Mouse (Mus musculus) megakaryocyte, embryonic 14.5 days (primary cell): ENCODE measurements around the gene D130052B06Rik. TPM values are rescaled to one million over a fixed set of nuclear protein-coding genes. Genes with fewer than 3 reads are reported as not detected.

ENCODE experiments used
- H3K27me3 ChIP-seq: replicated peaks from 2 replicates; pipeline ENCODE3; 2012; ENCODE audit warnings: inconsistent platforms
- H3K36me3 ChIP-seq: replicated peaks from 2 replicates; pipeline ENCODE3; 2012; ENCODE audit warnings: low read length, inconsistent platforms, mixed read lengths
- H3K4me1 ChIP-seq: 2 replicates; pipeline ENCODE4 v1.6.1; 2012; ENCODE audit warnings: inconsistent platforms
- H3K4me3 ChIP-seq: replicated peaks from 2 replicates; pipeline ENCODE3; 2012; ENCODE audit warnings: moderate library complexity, mild to moderate bottlenecking, inconsistent platforms
- H3K9me3 ChIP-seq: 2 replicates; pipeline ENCODE4 v1.6.1; 2012; ENCODE audit warnings: inconsistent platforms
- FLI1 ChIP-seq: IDR thresholded peaks from 2 replicates; pipeline ENCODE4 v1.6.1; 2012; ENCODE audit warnings: low read length, inconsistent platforms, mixed read lengths
- GATA1 ChIP-seq: IDR thresholded peaks from 3 replicates; pipeline ENCODE4 v1.6.1; 2012; ENCODE audit warnings: mixed read lengths, low read length, inconsistent platforms, borderline replicate concordance
- polyA plus RNA-seq: library from polyadenylated mRNA; stranded (reverse); fragments of >175 nt; gene quantifications from 2 replicates; pipeline ENCODE4 v1.2.3, GENCODE M21; 2012; ENCODE audit warnings: low replicate concordance; ENCODE audit not compliant: insufficient read depth

The D130052B06Rik gene
- polyA plus RNA-seq, 1 experiment, result not detected

GRCm38 (mm10) chr11:33655861-33656593 is 56.9 kb downstream of the D130052B06Rik start:
- TF ChIP-seq GATA1 (no peak), FLI1 (no peak)
- Histone ChIP-seq H3K36me3 (no peaks in the 10 kb centered on the region), H3K4me1 (peaks cover 11% of the 10 kb centered on the region), H3K9me3 (no peaks in the 10 kb centered on the region), H3K27me3 (peaks cover 5% of the 10 kb centered on the region), H3K4me3 (no peak overlapping the region)

DNA sequence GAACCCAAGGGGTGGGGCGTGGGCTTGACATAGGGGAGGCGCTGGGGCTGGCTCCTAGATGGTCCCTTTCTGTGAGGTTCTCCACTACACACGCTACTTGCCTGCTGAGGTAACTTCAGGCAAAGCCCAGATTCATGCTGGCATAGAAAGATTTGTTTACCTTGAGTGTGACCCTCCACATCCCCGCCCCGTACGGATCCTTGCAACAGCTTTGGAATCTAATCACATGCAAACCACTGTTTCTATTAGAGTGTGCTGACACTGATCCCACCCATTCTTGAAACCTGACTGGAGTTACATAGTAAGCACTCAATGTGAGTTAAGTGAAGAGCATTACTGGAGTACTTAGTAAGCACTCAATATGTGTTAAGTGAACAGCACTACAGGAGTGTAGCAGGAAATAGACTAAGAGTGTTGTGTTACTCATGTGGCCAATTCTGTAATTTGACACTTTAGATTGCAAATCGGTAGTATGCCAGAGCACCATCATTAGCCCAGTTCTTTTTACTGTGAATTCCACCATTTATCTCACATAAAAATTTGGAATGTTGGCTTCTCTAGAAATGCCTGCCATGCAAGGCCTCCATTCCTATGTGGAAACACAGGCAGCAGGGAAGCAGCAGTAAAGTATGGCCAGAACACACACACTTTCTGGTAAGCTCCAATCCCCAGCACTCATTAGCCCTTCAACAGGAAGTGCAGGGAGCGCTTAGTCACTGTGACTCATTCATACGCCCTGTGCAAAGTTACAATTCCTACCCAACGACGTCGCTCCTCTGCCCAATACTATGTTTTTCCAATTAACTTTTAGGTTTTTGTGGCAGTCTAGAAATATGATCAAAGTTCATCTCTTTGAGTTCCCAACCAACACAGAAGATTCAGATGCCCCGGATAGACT is 61.2 kb downstream of the D130052B06Rik start:
- H3K4me1 ChIP-seq, result peaks cover 11% of the 10 kb centered on the region

GRCm38 (mm10) chr11:33663599-33663998 is 64.5 kb downstream of the D130052B06Rik start:
- Histone ChIP-seq H3K27me3 (peaks cover 4% of the 10 kb centered on the region), H3K36me3 (no peaks in the 10 kb centered on the region), H3K9me3 (no peaks in the 10 kb centered on the region), H3K4me3 (no peak overlapping the region), H3K4me1 (peaks cover 11% of the 10 kb centered on the region)
- no peak for TF ChIP-seq GATA1
- TF ChIP-seq FLI1, result no peak

More for the DNA sequence above, 61.2 kb downstream of the D130052B06Rik start:
- H3K27me3 ChIP-seq, result peaks cover 5% of the 10 kb centered on the region
- no peak overlapping the region for H3K4me3 ChIP-seq
- H3K9me3 ChIP-seq, result no peaks in the 10 kb centered on the region
- H3K36me3 ChIP-seq, result no peaks in the 10 kb centered on the region
- TF ChIP-seq GATA1, result no peak
- no peak for TF ChIP-seq FLI1

GRCm38 (mm10) chr11:33668376-33668775 is 69.3 kb downstream of the D130052B06Rik start:
- Histone ChIP-seq H3K4me1 (0 out of 2 replicates have a peak, but pooled peaks cover 3% of the 10 kb centered on the region), H3K27me3 (no peaks in the 10 kb centered on the region), H3K36me3 (no peaks in the 10 kb centered on the region), H3K4me3 (no peak overlapping the region), H3K9me3 (no peaks in the 10 kb centered on the region)
- TF ChIP-seq FLI1, result no peak
- TF ChIP-seq GATA1, result no peak

- no peaks in the 10 kb centered on the region for H3K36me3 ChIP-seq
- TF ChIP-seq GATA1 (no peak), FLI1 (no peak)
- H3K27me3 ChIP-seq, result no peaks in the 10 kb centered on the region
- no peak overlapping the region for H3K4me3 ChIP-seq
- H3K9me3 ChIP-seq, result no peaks in the 10 kb centered on the region
- 0 out of 2 replicates have a peak, but pooled peaks cover 3% of the 10 kb centered on the region for H3K4me1 ChIP-seq
Measured at GRCm38 (mm10) chr11:33670105-33670965, 71.2 kb downstream of the D130052B06Rik start.

Other genes with a start within 250 kb of the D130052B06Rik start
- gene Ranbp17, start 85.6 kb upstream of the D130052B06Rik start, polyA plus RNA-seq, result 0.16 TPM in 1 of 2 replicates, not detected in the other
- not detected in 2 replicates for gene Gabrp, start 20.3 kb upstream of the D130052B06Rik start, polyA plus RNA-seq